Mouse (Mus musculus): Measurements from ENCODE around the gene Dgkz. TPM values are rescaled to one million over a fixed set of nuclear protein-coding genes. Genes with fewer than 3 reads are reported as not detected.

Gene Dgkz
- total and polyA plus RNA-seq, 2 experiments from 2014 or later: 36.6 to 144 TPM

GRCm38 (mm10) chr2:91903171-91903925, 72.3 kb downstream of the Dgkz start:
- Histone ChIP-seq H3K27ac (ENCODE audit: low read depth, low read length) (no peak overlapping the region), H3K9me3 (ENCODE audit: low read length) (no peaks in the 10 kb centered on the region), H3K9ac (replicated peaks; ENCODE audit: low read length, poor library complexity, severe bottlenecking) (no peak overlapping the region), H3K36me3 (ENCODE audit: insufficient read depth, low read length) (peaks cover 4% of the 10 kb centered on the region; the same call in 1 of the 2 replicates), H3K4me3 (ENCODE audit: low read depth, low read length) (no peak overlapping the region), H3K4me1 (ENCODE audit: insufficient read depth, low read length) (no peaks in the 10 kb centered on the region), H3K4me2 (ENCODE audit: low read depth, low read length, poor library complexity, severe bottlenecking) (no peak overlapping the region), H3K27me3 (ENCODE audit: insufficient read depth, low read length) (no peaks in the 10 kb centered on the region)
- TF ChIP-seq CTCF (IDR thresholded peaks at IDR 0.05): no peak
- no peak for DNase-seq (ENCODE audit: low spot score)
- WGBS: 92% methylated on average over 3 of the region's 3 CpGs
- ATAC-seq (ENCODE audit: low FRiP score): no peak

DNA sequence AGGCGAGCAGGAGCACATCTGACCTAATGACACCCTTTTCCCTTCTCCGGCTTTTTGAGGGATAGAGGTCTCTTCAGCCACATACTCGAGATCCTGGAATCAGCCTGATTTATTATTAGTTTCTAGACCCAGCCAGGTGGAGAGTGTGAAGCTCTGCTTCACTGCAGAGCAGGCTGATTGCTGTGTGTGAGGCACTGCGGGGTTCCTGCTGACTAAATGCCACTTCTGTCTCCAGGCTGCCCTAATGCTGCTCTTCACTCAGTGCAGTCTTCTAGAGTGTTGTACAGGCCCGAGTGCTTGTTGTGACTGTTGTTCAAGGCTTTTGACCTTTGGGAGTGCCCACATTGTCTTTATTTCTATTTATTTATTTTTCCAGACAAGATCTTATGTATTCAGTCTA, 73.3 kb downstream of the Dgkz start:
- H3K4me3 ChIP-seq (ENCODE audit: low read depth, low read length): no peak overlapping the region
- H3K27ac ChIP-seq (ENCODE audit: low read depth, low read length): no peak overlapping the region
- WGBS: 62% methylated on average over 5 of the region's 5 CpGs
- H3K4me2 ChIP-seq (ENCODE audit: low read depth, low read length, poor library complexity, severe bottlenecking): no peak overlapping the region
- H3K9ac ChIP-seq (replicated peaks; ENCODE audit: low read length, poor library complexity, severe bottlenecking): no peak overlapping the region
- H3K4me1 ChIP-seq (ENCODE audit: insufficient read depth, low read length): no peaks in the 10 kb centered on the region
- peaks cover 4% of the 10 kb centered on the region; the same call in 1 of the 2 replicates for H3K36me3 ChIP-seq (ENCODE audit: insufficient read depth, low read length)
- ATAC-seq (ENCODE audit: low FRiP score) (no peak), DNase-seq (ENCODE audit: low spot score) (no peak)
- no peak for TF ChIP-seq CTCF (IDR thresholded peaks at IDR 0.05)
- no peaks in the 10 kb centered on the region for H3K9me3 ChIP-seq (ENCODE audit: low read length)
- no peaks in the 10 kb centered on the region for H3K27me3 ChIP-seq (ENCODE audit: insufficient read depth, low read length)

GRCm38 (mm10) chr2:91900431-91900830, 75.2 kb downstream of the Dgkz start:
- no peak for TF ChIP-seq CTCF (IDR thresholded peaks at IDR 0.05)
- 94% methylated on average over 8 of the region's 8 CpGs for WGBS

DNA sequence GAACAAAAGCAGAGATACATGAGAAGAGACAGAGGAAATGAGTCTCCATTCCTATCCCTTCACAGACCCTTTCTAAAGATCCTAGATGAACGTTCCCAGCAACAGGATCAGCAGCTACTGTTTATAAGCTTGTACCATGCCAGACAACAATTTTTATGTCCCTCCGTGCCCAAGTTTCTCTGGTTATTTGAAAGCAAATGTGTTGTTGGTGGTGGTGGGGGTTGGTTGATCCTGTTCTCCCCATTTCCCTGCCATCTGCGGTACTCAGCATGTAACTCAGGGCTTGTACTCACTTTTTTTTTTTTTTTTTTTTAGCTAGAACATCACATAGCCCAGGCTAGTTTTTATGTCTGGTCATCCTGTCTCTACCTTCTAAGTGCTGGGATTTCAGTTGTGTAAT, 76.5 kb downstream of the Dgkz start:
- Histone ChIP-seq H3K27me3 (ENCODE audit: insufficient read depth, low read length) (no peaks in the 10 kb centered on the region), H3K4me1 (ENCODE audit: insufficient read depth, low read length) (no peaks in the 10 kb centered on the region), H3K4me3 (ENCODE audit: low read depth, low read length) (no peak overlapping the region), H3K4me2 (ENCODE audit: low read depth, low read length, poor library complexity, severe bottlenecking) (no peak overlapping the region), H3K9ac (replicated peaks; ENCODE audit: low read length, poor library complexity, severe bottlenecking) (no peak overlapping the region), H3K9me3 (ENCODE audit: low read length) (no peaks in the 10 kb centered on the region), H3K27ac (ENCODE audit: low read depth, low read length) (no peak overlapping the region), H3K36me3 (ENCODE audit: insufficient read depth, low read length) (no peaks in the 10 kb centered on the region; the same call in 1 of the 2 replicates)
- no peak for ATAC-seq (ENCODE audit: low FRiP score)
- no peak for DNase-seq (ENCODE audit: low spot score)
- no peak for TF ChIP-seq CTCF (IDR thresholded peaks at IDR 0.05)
- WGBS: 90% methylated on average over 3 of the region's 3 CpGs

More at GRCm38 (mm10) chr2:91900431-91900830, 75.2 kb downstream of the Dgkz start:
- Histone ChIP-seq H3K4me2 (ENCODE audit: low read depth, low read length, poor library complexity, severe bottlenecking) (no peak overlapping the region), H3K36me3 (ENCODE audit: insufficient read depth, low read length) (no peaks in the 10 kb centered on the region), H3K27me3 (ENCODE audit: insufficient read depth, low read length) (no peaks in the 10 kb centered on the region), H3K9me3 (ENCODE audit: low read length) (no peaks in the 10 kb centered on the region), H3K9ac (replicated peaks; ENCODE audit: low read length, poor library complexity, severe bottlenecking) (no peak overlapping the region), H3K4me3 (ENCODE audit: low read depth, low read length) (no peak overlapping the region), H3K4me1 (ENCODE audit: insufficient read depth, low read length) (no peaks in the 10 kb centered on the region), H3K27ac (ENCODE audit: low read depth, low read length) (no peak overlapping the region)
- ATAC-seq (ENCODE audit: low FRiP score): no peak
- no peak for DNase-seq (ENCODE audit: low spot score)

DNA sequence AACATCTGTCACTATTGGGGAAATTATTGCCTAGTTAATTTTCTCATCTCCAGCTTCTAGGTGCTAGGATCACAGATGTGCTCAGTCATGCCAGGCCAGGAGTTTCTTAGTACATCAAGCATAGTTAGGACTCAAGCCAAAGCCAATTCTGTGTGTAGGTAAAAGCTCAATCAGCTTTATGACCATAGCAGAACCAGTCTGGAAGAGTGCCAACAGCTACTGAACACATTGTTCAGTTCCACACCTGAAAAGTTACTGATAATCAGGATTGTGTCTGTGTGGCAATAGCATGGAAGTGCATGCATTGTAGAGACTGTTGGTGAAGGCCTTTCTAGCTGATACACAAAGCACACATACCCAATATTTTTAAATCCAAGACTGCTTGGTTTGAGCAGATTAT, 77.7 kb downstream of the Dgkz start:
- no peak overlapping the region for H3K9ac ChIP-seq (replicated peaks; ENCODE audit: low read length, poor library complexity, severe bottlenecking)
- H3K4me1 ChIP-seq (ENCODE audit: insufficient read depth, low read length): no peaks in the 10 kb centered on the region
- H3K9me3 ChIP-seq (ENCODE audit: low read length): no peaks in the 10 kb centered on the region
- H3K36me3 ChIP-seq (ENCODE audit: insufficient read depth, low read length): no peaks in the 10 kb centered on the region; the same call in 1 of the 2 replicates
- no peaks in the 10 kb centered on the region for H3K27me3 ChIP-seq (ENCODE audit: insufficient read depth, low read length)
- no peak overlapping the region for H3K27ac ChIP-seq (ENCODE audit: low read depth, low read length)
- no peak for TF ChIP-seq CTCF (IDR thresholded peaks at IDR 0.05)
- no peak for ATAC-seq (ENCODE audit: low FRiP score)
- H3K4me3 ChIP-seq (ENCODE audit: low read depth, low read length): no peak overlapping the region
- DNase-seq (ENCODE audit: low spot score): peak; percentile 19
- H3K4me2 ChIP-seq (ENCODE audit: low read depth, low read length, poor library complexity, severe bottlenecking): no peak overlapping the region

DNA sequence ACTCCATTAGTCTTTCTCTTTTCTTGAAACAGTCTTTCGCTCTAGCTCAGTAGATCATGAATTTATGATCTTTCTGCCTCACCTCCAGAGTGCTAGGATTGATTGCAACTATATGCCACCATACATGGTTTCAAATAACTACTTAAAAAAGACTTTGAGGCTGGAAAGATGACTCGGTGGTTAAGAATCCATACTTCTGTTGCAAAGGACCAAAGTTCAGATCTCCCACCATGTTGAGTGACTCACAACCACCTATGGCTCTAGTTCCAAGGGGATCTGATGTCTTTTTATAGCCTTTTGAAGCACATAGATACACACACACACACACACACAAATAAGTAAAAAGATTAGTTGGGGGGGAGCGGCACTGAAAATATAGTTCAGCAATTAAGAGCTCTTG, 80.3 kb downstream of the Dgkz start:
- no peak overlapping the region for H3K9ac ChIP-seq (replicated peaks; ENCODE audit: low read length, poor library complexity, severe bottlenecking)
- H3K4me1 ChIP-seq (ENCODE audit: insufficient read depth, low read length): no peaks in the 10 kb centered on the region
- DNase-seq (ENCODE audit: low spot score): no peak
- H3K27ac ChIP-seq (ENCODE audit: low read depth, low read length): no peak overlapping the region
- no peak for TF ChIP-seq CTCF (IDR thresholded peaks at IDR 0.05)
- H3K4me2 ChIP-seq (ENCODE audit: low read depth, low read length, poor library complexity, severe bottlenecking): no peak overlapping the region
- H3K9me3 ChIP-seq (ENCODE audit: low read length): no peaks in the 10 kb centered on the region
- 96% methylated on average over 3 of the region's 3 CpGs for WGBS
- H3K27me3 ChIP-seq (ENCODE audit: insufficient read depth, low read length): no peaks in the 10 kb centered on the region
- no peak overlapping the region for H3K4me3 ChIP-seq (ENCODE audit: low read depth, low read length)
- H3K36me3 ChIP-seq (ENCODE audit: insufficient read depth, low read length): no peaks in the 10 kb centered on the region; the same call in 1 of the 2 replicates
- no peak for ATAC-seq (ENCODE audit: low FRiP score)

Measured in midbrain, postnatal 0 days (tissue).